Mouse (Mus musculus): Measurements from ENCODE around the gene Herpud1.

DNA sequence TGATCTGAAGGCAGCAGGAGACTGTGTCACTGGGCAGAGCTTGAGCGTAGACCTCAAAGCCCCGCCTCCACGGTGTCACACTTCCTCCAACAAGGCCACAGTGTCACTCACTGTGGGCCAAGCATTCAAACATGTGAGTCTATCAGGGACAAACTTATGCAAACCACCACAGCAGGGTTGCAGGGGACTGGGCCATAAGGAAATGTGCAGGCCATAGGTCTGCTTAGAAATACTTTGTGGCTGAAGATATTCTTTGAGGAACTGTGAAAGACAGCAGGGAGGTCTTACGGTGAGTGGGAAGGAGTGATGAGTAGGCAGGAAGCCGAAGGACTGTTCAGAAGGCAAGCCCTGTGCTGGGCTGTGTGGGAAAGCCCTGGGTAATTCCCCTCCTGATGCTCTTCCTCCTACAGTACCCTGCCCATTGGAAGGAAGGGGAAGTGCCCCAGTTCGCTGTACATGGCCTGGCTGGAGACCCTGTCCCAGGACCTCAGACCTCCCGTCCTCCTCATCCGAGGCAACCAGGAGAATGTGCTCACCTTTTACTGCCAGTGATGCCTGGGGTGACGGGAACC lies 20.7 kb upstream of the Herpud1 start:
- TF ChIP-seq CTCF (IDR thresholded peaks at IDR 0.05; ENCODE audit: low read depth) (no peak), EP300 (optimal IDR thresholded peaks at IDR 0.05) (no peak)
